Mouse (Mus musculus) heart, embryonic 14.5 days (tissue): ENCODE results near the gene Dbndd1. TPM values are rescaled to one million over a fixed set of nuclear protein-coding genes. Genes with fewer than 3 reads are reported as not detected.

ENCODE experiments used
- ATAC-seq: fragments of 200-750 bp; cut with Nextera tagmentation; 2 replicates; pipeline ENCODE4 v1.8.0; 2017; ENCODE audit warnings: low read depth, moderate TSS enrichment; ENCODE audit not compliant: insufficient number of reproducible peaks, insufficient read depth, low FRiP score
- H3K27ac ChIP-seq, 2 experiments: fragments of 200-500 bp in 1 of 2; fragments of 300-500 bp in 1 of 2; sonication (generic) in 1 of 2; replicated peaks in 1 of 2; 2 replicates each; pipeline ENCODE4 v1.5.1; 2012 to 2014; ENCODE audit warnings: low read depth in 2 of 2, low read length in 2 of 2, control low read depth in 1 of 2, mild to moderate bottlenecking in 1 of 2, mixed read lengths in 1 of 2; ENCODE audit not compliant: control insufficient read depth in 1 of 2, insufficient read depth in 1 of 2
- H3K27me3 ChIP-seq: fragments of 300-500 bp; sonication (generic); 2 replicates; pipeline ENCODE4 v1.6.1; 2014; ENCODE audit warnings: mild to moderate bottlenecking, low read length, control low read depth; ENCODE audit not compliant: control insufficient read depth, insufficient read depth
- H3K36me3 ChIP-seq: fragments of 300-500 bp; sonication (generic); 2 replicates; pipeline ENCODE4 v1.6.1; 2014; ENCODE audit warnings: mild to moderate bottlenecking, control low read depth, low read length, mixed read lengths; ENCODE audit not compliant: control insufficient read depth, insufficient read depth
- H3K4me1 ChIP-seq, 2 experiments: fragments of 200-500 bp in 1 of 2; fragments of 300-500 bp in 1 of 2; sonication (generic) in 1 of 2; 2 replicates each; pipeline ENCODE4 v1.6.1; 2012 to 2014; ENCODE audit warnings: low read length in 2 of 2, control low read depth in 1 of 2, mixed read lengths in 1 of 2; ENCODE audit not compliant: control insufficient read depth in 2 of 2, insufficient read depth in 2 of 2
- H3K4me2 ChIP-seq: fragments of 300-500 bp; sonication (generic); 2 replicates; pipeline ENCODE4 v1.6.1; 2014; ENCODE audit warnings: mild to moderate bottlenecking, low read length
- H3K4me3 ChIP-seq, 2 experiments: fragments of 200-500 bp in 1 of 2; fragments of 300-500 bp in 1 of 2; sonication (generic) in 1 of 2; 2 replicates each; pipeline ENCODE4 v1.5.1; 2012 to 2014; ENCODE audit warnings: low read length in 2 of 2, mild to moderate bottlenecking in 2 of 2, control low read depth in 1 of 2, low read depth in 1 of 2, moderate library complexity in 1 of 2; ENCODE audit not compliant: control insufficient read depth in 1 of 2, insufficient read depth in 1 of 2
- H3K9ac ChIP-seq: fragments of 300-500 bp; sonication (generic); 2 replicates; pipeline ENCODE4 v1.6.1; 2014; ENCODE audit warnings: mild to moderate bottlenecking, low read length
- H3K9me3 ChIP-seq: fragments of 300-500 bp; sonication (generic); 2 replicates; pipeline ENCODE4 v1.6.1; 2016; ENCODE audit warnings: low read length, control low read depth; ENCODE audit not compliant: control insufficient read depth
- WGBS: fragments of 180-500 bp; shearing (Covaris S2); extraction: QIAGEN DNeasy Blood & Tissue Kit; methylation state at CpG from one replicate; pipeline ENCODE4 v1.1.7; 2014; 5-methylcytosine and 5-hydroxymethylcytosine counted together
- polyA plus RNA-seq: library from polyadenylated mRNA; unstranded; fragments of >200 nt; fragmentation: Nextera tagmentation; extraction: Ambion mirVana; gene quantifications from 2 replicates; pipeline ENCODE4 v1.2.1, GENCODE M21; 2014

Gene Dbndd1
- polyA plus RNA-seq, 1 experiment from 2014 or later, result 1.1 TPM

- Histone ChIP-seq H3K9me3 (no peaks in the 10 kb centered on the region), H3K36me3 (peaks cover 25% of the 10 kb centered on the region), H3K27me3 (peaks cover 28% of the 10 kb centered on the region), H3K9ac (peak within 1 kb of the TSS; percentile 82), H3K27ac (no peak within 1 kb of the TSS), H3K4me3 (peak within 1 kb of the TSS; percentile 67 to 70), H3K4me2 (peak within 1 kb of the TSS; percentile 91), H3K4me1 (peaks cover 15 to 23% of the 10 kb centered on the region in 2 experiments)
- ATAC-seq, result peak; percentile 93
- WGBS, result under 1% methylated on average over 20 of the region's 20 CpGs
Measured at GRCm38 (mm10) chr8:123518667-123519066, 3.4 kb upstream of the Dbndd1 start, which contains the start of gene Gas8. Gene Gas8, plus strand, starts transcription at chr8:123518834.

DNA sequence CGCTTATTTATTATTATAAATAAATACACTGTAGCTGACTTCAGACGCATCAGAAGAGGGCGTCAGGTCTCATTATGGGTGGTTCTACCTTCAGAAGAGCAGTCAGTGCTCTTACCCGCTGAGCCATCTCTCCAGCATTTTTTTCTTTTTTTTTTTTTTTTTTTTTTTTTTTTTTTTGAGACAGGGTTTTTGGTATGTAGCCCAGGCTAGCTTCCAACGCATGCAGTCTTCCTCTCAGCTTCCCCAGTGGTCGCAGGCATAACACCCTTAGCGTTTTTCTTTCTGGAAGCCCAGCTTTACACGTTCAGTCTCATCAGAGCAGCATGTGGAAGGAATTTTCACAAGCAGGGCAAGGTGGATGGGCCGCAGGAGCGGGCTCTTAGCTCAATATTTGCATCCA lies 2.9 kb upstream of the Dbndd1 start:
- peak overlapping the region; percentile 91 for H3K4me2 ChIP-seq
- no peak overlapping the region for H3K9ac ChIP-seq
- H3K27ac ChIP-seq, result no peak overlapping the region
- peaks cover 17 to 23% of the 10 kb centered on the region in 2 experiments for H3K4me1 ChIP-seq
- no peaks in the 10 kb centered on the region for H3K9me3 ChIP-seq
- H3K36me3 ChIP-seq, result peaks cover 20% of the 10 kb centered on the region
- peak overlapping the region in 1 of 2 experiments; percentile 17; a peak in 1 of 4 replicates for H3K4me3 ChIP-seq
- WGBS, result 34% methylated on average over 10 of the region's 10 CpGs
- H3K27me3 ChIP-seq, result peaks cover 33% of the 10 kb centered on the region
- ATAC-seq, result no peak

- no peak overlapping the region for H3K27ac ChIP-seq
- H3K36me3 ChIP-seq, result peaks cover 11% of the 10 kb centered on the region
- 48% methylated on average over 2 of the region's 2 CpGs for WGBS
- no peak overlapping the region for H3K4me3 ChIP-seq
- H3K4me1 ChIP-seq, result peaks cover 17 to 23% of the 10 kb centered on the region in 2 experiments
- H3K4me2 ChIP-seq, result no peak overlapping the region
- H3K9ac ChIP-seq, result no peak overlapping the region
- H3K27me3 ChIP-seq, result peaks cover 38% of the 10 kb centered on the region
- no peaks in the 10 kb centered on the region for H3K9me3 ChIP-seq
- no peak for ATAC-seq
Measured at GRCm38 (mm10) chr8:123516596-123516995, 1.3 kb upstream of the Dbndd1 start.

DNA sequence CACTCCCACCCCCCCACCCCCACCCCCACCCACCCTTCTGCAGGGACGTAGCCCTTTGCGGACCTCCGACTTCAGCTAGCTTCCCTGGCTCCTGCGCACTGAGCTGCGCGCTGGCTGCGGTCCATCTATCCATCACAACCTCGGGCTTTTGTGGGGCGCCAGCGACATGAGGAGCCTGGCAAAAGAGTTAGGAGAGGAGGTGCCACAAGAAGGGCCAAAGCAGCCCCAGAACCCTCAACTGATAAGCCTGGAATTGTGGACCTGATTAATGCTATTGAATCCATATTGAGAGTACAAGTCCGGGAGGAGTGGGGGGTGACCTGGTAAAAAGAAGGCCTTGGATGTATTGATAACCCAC lies 256 bp upstream of the Dbndd1 start:
- Histone ChIP-seq H3K4me1 (peaks cover 17 to 23% of the 10 kb centered on the region in 2 experiments), H3K4me3 (peak overlapping the region; percentile 23 to 66), H3K36me3 (peaks cover 1% of the 10 kb centered on the region), H3K9ac (no peak overlapping the region), H3K9me3 (no peaks in the 10 kb centered on the region), H3K27ac (no peak overlapping the region), H3K27me3 (peaks cover 38% of the 10 kb centered on the region), H3K4me2 (peak overlapping the region; percentile 99)
- no peak for ATAC-seq
- 1% methylated on average over 11 of the region's 11 CpGs for WGBS

DNA sequence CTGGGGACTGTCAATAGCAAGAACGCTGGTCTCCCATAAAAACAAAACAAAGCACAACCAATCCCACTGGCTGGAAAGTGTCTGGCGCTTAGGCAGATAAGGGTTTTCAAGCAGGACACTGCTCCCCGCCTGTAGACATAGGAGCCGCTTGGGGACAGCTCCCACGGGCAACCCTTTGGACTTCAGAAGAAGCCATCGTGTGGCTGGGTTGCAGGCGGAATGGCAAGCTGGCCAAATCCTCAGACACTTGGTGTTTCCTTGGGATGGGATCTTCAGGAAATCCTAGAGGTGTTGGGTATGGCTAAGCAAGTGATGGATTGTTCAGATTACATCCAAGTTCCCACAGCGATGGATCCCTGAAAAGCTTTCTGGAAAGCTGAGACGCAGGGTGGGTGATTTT lies 1.1 kb downstream of the Dbndd1 start:
- ATAC-seq, result no peak
- Histone ChIP-seq H3K36me3 (0 out of 2 replicates have a peak, but pooled peaks cover 6% of the 10 kb centered on the region), H3K4me2 (peak overlapping the region; percentile 99), H3K4me3 (peak overlapping the region; percentile 59 to 66), H3K27ac (no peak overlapping the region), H3K4me1 (peaks cover 13 to 17% of the 10 kb centered on the region in 2 experiments), H3K9ac (peak overlapping the region; percentile 69), H3K27me3 (peaks cover 38% of the 10 kb centered on the region), H3K9me3 (no peaks in the 10 kb centered on the region)
- WGBS, result 3% methylated on average over 9 of the region's 9 CpGs

- Histone ChIP-seq H3K36me3 (peaks cover 26% of the 10 kb centered on the region), H3K27me3 (peaks cover 29% of the 10 kb centered on the region), H3K4me3 (no peak overlapping the region), H3K9ac (no peak overlapping the region), H3K27ac (no peak overlapping the region), H3K4me1 (peaks cover 8 to 11% of the 10 kb centered on the region in 2 experiments; a peak in 3 of 4 replicates), H3K4me2 (no peak overlapping the region), H3K9me3 (no peaks in the 10 kb centered on the region)
- WGBS, result 59% methylated on average over 5 of the region's 5 CpGs
- ATAC-seq, result no peak
Measured at GRCm38 (mm10) chr8:123510819-123511218, 4.4 kb downstream of the Dbndd1 start.

DNA sequence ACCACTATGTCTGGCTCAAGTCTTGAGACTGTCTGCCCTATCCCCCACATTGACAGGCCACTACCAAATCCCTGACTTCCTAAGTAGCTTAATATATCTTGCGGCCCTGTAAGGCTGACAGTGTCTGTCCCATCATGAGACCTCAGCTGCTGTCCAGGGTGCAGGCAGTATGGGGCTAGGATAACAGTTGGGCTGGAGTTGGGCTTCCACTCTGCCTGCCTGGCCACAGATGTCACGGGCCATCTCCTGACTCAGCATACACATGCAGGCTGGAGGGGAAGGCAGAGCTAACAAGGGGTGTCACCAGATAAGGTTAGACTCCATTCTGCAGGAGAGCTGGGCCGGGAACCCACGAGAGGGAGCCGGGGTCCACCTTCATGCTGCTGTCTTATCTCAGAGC lies 8.1 kb downstream of the Dbndd1 start:
- Histone ChIP-seq H3K36me3 (peaks cover 62% of the 10 kb centered on the region), H3K4me1 (no peaks in the 10 kb centered on the region), H3K27ac (no peak overlapping the region), H3K9me3 (no peaks in the 10 kb centered on the region), H3K4me2 (no peak overlapping the region), H3K4me3 (no peak overlapping the region), H3K9ac (no peak overlapping the region), H3K27me3 (no peaks in the 10 kb centered on the region)
- ATAC-seq, result no peak
- WGBS, result 85% methylated on average over 5 of the region's 5 CpGs

DNA sequence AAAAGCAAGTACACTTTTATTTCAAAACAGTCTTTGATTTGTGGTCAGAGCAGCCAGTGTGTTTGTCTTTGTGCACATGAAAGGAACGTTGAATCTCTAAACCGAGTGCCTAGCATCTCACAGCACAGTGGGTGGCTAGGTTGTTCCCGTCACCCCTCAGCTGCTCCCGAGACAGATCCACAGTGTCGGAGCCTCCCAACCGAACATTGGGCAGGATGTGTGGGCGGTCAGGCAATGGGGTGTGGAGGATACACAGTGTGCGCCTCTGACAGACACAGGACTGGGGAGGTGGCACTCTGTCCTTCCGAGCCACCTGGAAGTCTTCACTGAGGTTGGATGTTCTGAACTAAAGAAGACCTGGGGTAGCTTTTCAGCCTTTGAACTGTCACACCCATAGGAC lies 9.6 kb downstream of the Dbndd1 start:
- no peaks in the 10 kb centered on the region for H3K27me3 ChIP-seq
- H3K4me1 ChIP-seq, result no peaks in the 10 kb centered on the region
- no peaks in the 10 kb centered on the region for H3K9me3 ChIP-seq
- no peak overlapping the region for H3K4me2 ChIP-seq
- H3K4me3 ChIP-seq, result no peak overlapping the region
- peaks cover 77% of the 10 kb centered on the region for H3K36me3 ChIP-seq
- WGBS, result 86% methylated on average over 9 of the region's 9 CpGs
- no peak overlapping the region for H3K9ac ChIP-seq
- no peak for ATAC-seq
- no peak overlapping the region for H3K27ac ChIP-seq
